Mouse (Mus musculus) kidney, embryonic 14.5 days (tissue): ENCODE data around the gene Asl. TPM values are rescaled to one million over a fixed set of nuclear protein-coding genes. Genes with fewer than 3 reads are reported as not detected.

ENCODE experiments used
- ATAC-seq: fragments of 200-750 bp; cut with Nextera tagmentation; 2 replicates; pipeline ENCODE4 v1.8.0; 2017; ENCODE audit warnings: moderate number of reproducible peaks, mild to moderate bottlenecking, moderate TSS enrichment, moderate library complexity; ENCODE audit not compliant: low FRiP score, low TSS enrichment
- H3K27ac ChIP-seq: fragments of 300-500 bp; sonication (generic); 2 replicates; pipeline ENCODE4 v1.5.1; 2014; ENCODE audit warnings: low read depth, mild to moderate bottlenecking, low read length, moderate library complexity, mixed read lengths
- H3K27me3 ChIP-seq: fragments of 300-500 bp; sonication (generic); 2 replicates; pipeline ENCODE4 v1.6.1; 2014; ENCODE audit warnings: mild to moderate bottlenecking, low read length; ENCODE audit not compliant: control insufficient read depth, insufficient read depth
- H3K36me3 ChIP-seq: fragments of 300-500 bp; sonication (generic); 2 replicates; pipeline ENCODE4 v1.6.1; 2014; ENCODE audit warnings: low read length, mixed read lengths; ENCODE audit not compliant: control insufficient read depth, insufficient read depth
- H3K4me1 ChIP-seq: fragments of 300-500 bp; sonication (generic); 2 replicates; pipeline ENCODE4 v1.6.1; 2014; ENCODE audit warnings: low read length, mixed read lengths; ENCODE audit not compliant: control insufficient read depth, insufficient read depth
- H3K4me2 ChIP-seq: fragments of 300-500 bp; sonication (generic); replicated peaks from 2 replicates; pipeline ENCODE4 v1.6.1; 2014; ENCODE audit warnings: low read depth, mild to moderate bottlenecking, low read length
- H3K4me3 ChIP-seq: fragments of 300-500 bp; sonication (generic); 2 replicates; pipeline ENCODE4 v1.5.1; 2014; ENCODE audit warnings: mild to moderate bottlenecking, low read length
- H3K9ac ChIP-seq: fragments of 300-500 bp; sonication (generic); 2 replicates; pipeline ENCODE4 v1.6.1; 2014; ENCODE audit warnings: low read depth, mild to moderate bottlenecking, low read length, moderate library complexity
- H3K9me3 ChIP-seq: fragments of 300-500 bp; sonication (generic); 2 replicates; pipeline ENCODE4 v1.6.1; 2016; ENCODE audit warnings: low read length; ENCODE audit not compliant: control insufficient read depth
- WGBS: fragments of 180-500 bp; shearing (Covaris S2); extraction: QIAGEN DNeasy Blood & Tissue Kit; methylation state at CpG from one replicate; pipeline ENCODE4 v1.1.7; 2014; 5-methylcytosine and 5-hydroxymethylcytosine counted together
- polyA plus RNA-seq: library from polyadenylated mRNA; unstranded; fragments of >200 nt; fragmentation: Nextera tagmentation; extraction: Ambion mirVana; gene quantifications from 2 replicates; pipeline ENCODE4 v1.2.1, GENCODE M21; 2014

Asl gene
- polyA plus RNA-seq, 1 experiment from 2014 or later: 46.4 TPM

- no peaks in the 10 kb centered on the region for H3K4me1 ChIP-seq
- WGBS: 71% methylated on average over 13 of the region's 13 CpGs
Measured at GRCm38 (mm10) chr5:129989376-129989775, 39.7 kb downstream of the Asl start.

GRCm38 (mm10) chr5:129980216-129980615 lies 48.8 kb downstream of the Asl start:
- no peaks in the 10 kb centered on the region for H3K9me3 ChIP-seq
- no peak for ATAC-seq
- H3K27ac ChIP-seq: no peak overlapping the region
- no peak overlapping the region for H3K4me2 ChIP-seq
- no peak overlapping the region for H3K4me3 ChIP-seq
- 63% methylated on average over 3 of the region's 3 CpGs for WGBS
- H3K4me1 ChIP-seq: no peaks in the 10 kb centered on the region
- H3K36me3 ChIP-seq: peaks cover 17% of the 10 kb centered on the region; the same call in 1 of the 2 replicates
- H3K27me3 ChIP-seq: no peaks in the 10 kb centered on the region
- H3K9ac ChIP-seq: no peak overlapping the region

More at GRCm38 (mm10) chr5:129989376-129989775, 39.7 kb downstream of the Asl start:
- H3K9ac ChIP-seq: no peak overlapping the region
- H3K27ac ChIP-seq: no peak overlapping the region
- ATAC-seq: no peak
- H3K4me2 ChIP-seq: no peak overlapping the region
- peaks cover 5% of the 10 kb centered on the region; the same call in 1 of the 2 replicates for H3K36me3 ChIP-seq
- H3K4me3 ChIP-seq: no peak overlapping the region
- H3K27me3 ChIP-seq: no peaks in the 10 kb centered on the region
- no peaks in the 10 kb centered on the region for H3K9me3 ChIP-seq

GRCm38 (mm10) chr5:129978608-129979007 lies 50.4 kb downstream of the Asl start:
- Histone ChIP-seq H3K4me1 (no peaks in the 10 kb centered on the region), H3K9me3 (no peaks in the 10 kb centered on the region), H3K4me2 (no peak overlapping the region), H3K36me3 (peaks cover 15% of the 10 kb centered on the region; the same call in 1 of the 2 replicates), H3K4me3 (no peak overlapping the region), H3K27ac (no peak overlapping the region), H3K27me3 (no peaks in the 10 kb centered on the region), H3K9ac (no peak overlapping the region)
- no peak for ATAC-seq
- 91% methylated on average over 5 of the region's 5 CpGs for WGBS

GRCm38 (mm10) chr5:129977768-129978167 lies 51.3 kb downstream of the Asl start:
- Histone ChIP-seq H3K36me3 (peaks cover 11% of the 10 kb centered on the region; the same call in 1 of the 2 replicates), H3K27ac (no peak overlapping the region), H3K27me3 (no peaks in the 10 kb centered on the region), H3K4me2 (no peak overlapping the region), H3K9me3 (no peaks in the 10 kb centered on the region), H3K9ac (no peak overlapping the region), H3K4me3 (no peak overlapping the region), H3K4me1 (no peaks in the 10 kb centered on the region)
- ATAC-seq: no peak
- 84% methylated on average over 4 of the region's 4 CpGs for WGBS

GRCm38 (mm10) chr5:129974866-129975311 lies 54.2 kb downstream of the Asl start:
- H3K36me3 ChIP-seq: peaks cover 19% of the 10 kb centered on the region; the same call in 1 of the 2 replicates
- ATAC-seq: no peak
- no peak overlapping the region for H3K9ac ChIP-seq
- no peak overlapping the region for H3K27ac ChIP-seq
- H3K4me3 ChIP-seq: no peak overlapping the region
- WGBS: 80% methylated on average over 4 of the region's 4 CpGs
- no peaks in the 10 kb centered on the region for H3K9me3 ChIP-seq
- H3K4me2 ChIP-seq: no peak overlapping the region
- H3K27me3 ChIP-seq: no peaks in the 10 kb centered on the region
- H3K4me1 ChIP-seq: no peaks in the 10 kb centered on the region

GRCm38 (mm10) chr5:129974354-129974753 lies 54.7 kb downstream of the Asl start:
- Histone ChIP-seq H3K4me3 (no peak overlapping the region), H3K9ac (no peak overlapping the region), H3K4me1 (no peaks in the 10 kb centered on the region), H3K9me3 (no peaks in the 10 kb centered on the region), H3K36me3 (peaks cover 19% of the 10 kb centered on the region; the same call in 1 of the 2 replicates), H3K4me2 (no peak overlapping the region), H3K27ac (no peak overlapping the region), H3K27me3 (no peaks in the 10 kb centered on the region)
- WGBS: 89% methylated on average over 4 of the region's 4 CpGs
- no peak for ATAC-seq

GRCm38 (mm10) chr5:129971491-129971890 lies 57.6 kb downstream of the Asl start:
- WGBS: 88% methylated on average over 4 of the region's 4 CpGs
- no peak overlapping the region for H3K4me3 ChIP-seq
- H3K4me2 ChIP-seq: no peak overlapping the region
- H3K9ac ChIP-seq: no peak overlapping the region
- no peaks in the 10 kb centered on the region for H3K9me3 ChIP-seq
- no peaks in the 10 kb centered on the region for H3K27me3 ChIP-seq
- no peak overlapping the region for H3K27ac ChIP-seq
- ATAC-seq: no peak
- no peaks in the 10 kb centered on the region for H3K4me1 ChIP-seq
- peaks cover 19% of the 10 kb centered on the region; the same call in 1 of the 2 replicates for H3K36me3 ChIP-seq

- Histone ChIP-seq H3K36me3 (peaks cover 11% of the 10 kb centered on the region; the same call in 1 of the 2 replicates), H3K4me3 (no peak overlapping the region), H3K9ac (no peak overlapping the region), H3K4me1 (no peaks in the 10 kb centered on the region), H3K4me2 (no peak overlapping the region), H3K27ac (no peak overlapping the region), H3K9me3 (no peaks in the 10 kb centered on the region), H3K27me3 (no peaks in the 10 kb centered on the region)
- no peak for ATAC-seq
- WGBS: 79% methylated on average over 7 of the region's 7 CpGs
Measured at GRCm38 (mm10) chr5:129968417-129968816, 60.6 kb downstream of the Asl start.

- Histone ChIP-seq H3K4me2 (no peak overlapping the region), H3K27me3 (no peaks in the 10 kb centered on the region), H3K9me3 (no peaks in the 10 kb centered on the region), H3K27ac (no peak overlapping the region), H3K9ac (no peak overlapping the region), H3K4me3 (no peak overlapping the region), H3K36me3 (peaks cover 2% of the 10 kb centered on the region; the same call in 1 of the 2 replicates), H3K4me1 (no peaks in the 10 kb centered on the region)
- ATAC-seq: no peak
- 90% methylated on average over 3 of the region's 3 CpGs for WGBS
Measured at GRCm38 (mm10) chr5:129966448-129966847, 62.6 kb downstream of the Asl start.
